Mouse (Mus musculus) NIH3T3 (cell line): ENCODE measurements at regions not wholly inside any gene's neighbourhood (a gene's known extent, or its start where the extent isn't known, plus 50 kb on each side); places are given as distances from the start of the nearest gene placed in this dataset.

Experiments used
- DNase-seq: peaks from one replicate; pipeline ENCODE4 v3.0.0-alpha.2; 2012; ENCODE audit warnings: low read depth

DNA sequence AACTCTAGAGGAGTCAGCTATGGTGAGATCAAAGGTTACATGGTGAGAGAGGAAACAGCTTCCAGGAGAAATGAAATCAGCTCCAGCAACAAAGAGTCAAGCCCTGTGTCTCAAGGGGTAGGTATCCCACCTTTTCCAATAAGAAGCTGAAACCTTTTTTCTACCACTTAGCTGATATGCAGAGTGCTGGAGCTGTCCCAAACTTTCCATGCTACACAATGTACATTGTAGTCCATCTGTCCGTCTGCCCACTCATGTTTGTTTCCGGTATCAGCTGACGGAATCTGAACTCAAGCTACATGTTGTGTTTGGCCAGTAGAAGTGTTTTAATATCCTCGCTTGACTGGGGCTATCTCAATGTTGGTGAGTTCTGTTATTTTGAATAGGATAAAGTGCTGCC lies 83.6 kb upstream of the Ngf start:
- no peak for DNase-seq

GRCm38 (mm10) chr3:102384596-102384995 lies 85.1 kb upstream of the Ngf start:
- no peak for DNase-seq

- DNase-seq: no peak
Observed at GRCm38 (mm10) chr3:102383671-102384070, 86.0 kb upstream of the Ngf start.

GRCm38 (mm10) chr3:102381683-102382082 lies 88.0 kb upstream of the Ngf start:
- no peak for DNase-seq

- DNase-seq: peak; percentile 83
Observed at GRCm38 (mm10) chr3:102374381-102375060, 95.2 kb upstream of the Ngf start.

GRCm38 (mm10) chr3:102372205-102372899 lies 97.4 kb upstream of the Ngf start:
- peak; percentile 38 for DNase-seq

- peak; percentile 24 for DNase-seq
Observed at GRCm38 (mm10) chr3:102366188-102366587, 103.5 kb upstream of the Ngf start.

- DNase-seq: peak; percentile 78
Observed at GRCm38 (mm10) chr3:102364326-102364935, 105.3 kb upstream of the Ngf start.

DNA sequence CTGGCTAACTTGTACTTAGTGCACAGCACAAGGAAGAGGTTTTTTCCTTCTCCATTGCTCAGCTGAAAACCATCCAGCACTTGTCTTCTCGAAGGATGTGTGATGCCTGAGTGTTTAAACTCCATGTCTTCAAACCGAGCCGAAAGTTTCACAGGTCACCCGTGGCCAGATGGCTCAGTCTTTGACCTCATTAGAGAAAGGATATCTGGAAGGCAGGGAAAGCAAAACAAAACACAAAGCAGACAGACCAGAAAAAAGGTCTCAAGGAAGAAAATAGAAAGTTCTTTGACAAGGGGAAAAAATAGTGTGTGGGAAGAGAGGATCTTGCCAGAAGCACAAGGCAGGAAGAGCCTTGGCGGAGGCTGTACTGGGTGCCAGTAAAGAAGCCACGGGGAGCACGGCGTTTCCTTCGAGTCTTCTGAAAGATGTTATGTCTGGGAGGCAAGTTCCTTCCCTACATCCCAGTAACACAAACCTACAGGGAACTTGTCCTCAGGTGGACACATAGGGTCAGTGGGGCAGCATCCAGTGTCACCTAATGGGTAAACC lies 108.9 kb upstream of the Ngf start:
- DNase-seq: no peak

GRCm38 (mm10) chr3:102358801-102359200 lies 110.9 kb upstream of the Ngf start:
- no peak for DNase-seq

GRCm38 (mm10) chr3:102357062-102357610 lies 112.6 kb upstream of the Ngf start:
- DNase-seq: peak; percentile 82

DNA sequence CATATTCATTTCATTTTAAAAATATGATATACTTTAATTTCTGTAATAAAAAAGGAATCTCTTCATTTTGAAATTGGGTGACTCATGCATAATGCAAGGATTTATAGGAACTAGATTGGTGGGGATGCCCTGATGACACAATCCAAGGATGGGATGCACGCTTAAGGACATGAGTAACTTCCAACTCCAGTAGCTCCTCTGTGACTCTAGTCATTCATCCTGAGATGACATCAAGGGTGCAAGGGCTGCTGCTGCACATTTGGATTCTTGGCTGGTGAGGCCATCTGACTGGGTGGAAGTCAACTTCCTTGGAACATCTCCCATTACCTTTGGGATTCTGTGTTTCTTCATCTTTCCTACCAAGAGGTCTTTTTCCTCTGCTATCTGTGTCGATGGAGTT lies 114.4 kb upstream of the Ngf start:
- peak; percentile 46 for DNase-seq

DNA sequence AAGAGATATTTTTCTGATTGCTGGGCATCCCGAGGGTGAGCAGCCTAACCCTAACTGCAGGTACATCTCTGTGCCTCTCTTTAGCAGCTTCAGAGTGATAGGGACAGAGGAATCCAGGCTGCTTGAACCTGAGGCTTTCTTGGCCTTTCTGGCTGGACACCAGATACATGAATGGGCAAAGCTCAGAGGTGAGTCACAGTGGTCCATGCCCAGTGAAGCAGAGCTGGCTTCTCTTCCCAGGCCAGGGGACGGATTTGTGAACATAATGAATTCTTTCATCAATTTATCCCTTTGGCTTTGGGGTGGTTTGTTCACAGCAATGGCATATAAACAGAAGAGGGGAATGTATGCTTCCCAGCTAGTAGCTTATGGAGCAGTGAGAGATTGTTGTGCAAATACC lies 114.9 kb upstream of the Ngf start:
- DNase-seq: peak; percentile 62

DNA sequence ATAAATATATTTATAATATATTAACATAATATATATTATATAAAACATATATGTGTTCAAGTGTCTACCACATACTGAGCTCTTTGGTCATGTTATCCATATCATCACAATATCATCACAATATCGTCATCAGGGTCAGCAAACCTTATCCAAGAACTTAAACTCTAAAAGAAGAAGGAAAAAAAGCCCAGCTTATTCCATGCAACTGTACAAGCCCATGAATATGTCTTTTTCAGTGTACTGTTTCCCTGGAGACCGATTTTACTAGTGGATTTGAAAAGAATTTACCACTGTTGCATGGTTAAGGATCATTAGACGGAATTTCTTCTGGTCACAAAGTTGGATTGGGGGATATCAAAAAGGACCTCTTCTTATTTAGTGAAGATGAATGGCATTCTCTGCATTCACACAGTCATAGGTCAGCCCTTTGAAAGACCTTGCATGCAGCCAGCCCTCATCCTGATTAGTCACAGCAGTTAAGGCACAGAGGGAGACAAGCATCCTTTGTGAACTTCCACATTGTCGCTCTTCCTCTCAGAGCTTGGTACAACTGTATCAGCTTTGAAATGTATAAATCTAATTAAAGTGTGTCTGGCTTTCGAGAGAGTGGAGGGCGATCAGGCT lies 116.3 kb upstream of the Ngf start:
- DNase-seq: no peak

GRCm38 (mm10) chr3:102346077-102346476 lies 123.6 kb upstream of the Ngf start:
- no peak for DNase-seq

- peak; percentile 37 for DNase-seq
Observed at GRCm38 (mm10) chr3:102345291-102345690, 124.4 kb upstream of the Ngf start.

- no peak for DNase-seq
Observed at GRCm38 (mm10) chr3:102340731-102341130, 129.0 kb upstream of the Ngf start.

DNA sequence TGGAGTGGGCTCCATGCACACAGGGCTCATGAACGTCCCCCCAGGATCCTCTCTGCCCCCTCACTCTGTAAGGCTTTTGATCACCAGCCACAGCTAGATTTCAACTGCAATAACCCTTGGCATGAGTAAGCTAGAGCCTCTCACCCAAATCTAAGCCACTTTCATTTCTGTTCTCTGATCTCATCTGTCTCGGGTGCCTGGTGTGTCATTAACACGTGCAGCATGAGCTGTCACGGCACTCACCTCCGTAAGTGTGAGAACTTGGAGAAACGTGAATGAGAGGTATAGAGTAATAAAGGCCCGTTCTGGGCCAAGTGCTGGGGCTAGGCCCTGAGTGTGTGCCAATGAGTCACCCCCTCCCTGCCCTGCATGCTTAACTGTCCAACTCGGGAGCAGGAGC lies 131.8 kb upstream of the Ngf start:
- peak; percentile 80 for DNase-seq

GRCm38 (mm10) chr3:102336184-102336583 lies 131.7 kb upstream of the Vangl1 start:
- DNase-seq: no peak

DNA sequence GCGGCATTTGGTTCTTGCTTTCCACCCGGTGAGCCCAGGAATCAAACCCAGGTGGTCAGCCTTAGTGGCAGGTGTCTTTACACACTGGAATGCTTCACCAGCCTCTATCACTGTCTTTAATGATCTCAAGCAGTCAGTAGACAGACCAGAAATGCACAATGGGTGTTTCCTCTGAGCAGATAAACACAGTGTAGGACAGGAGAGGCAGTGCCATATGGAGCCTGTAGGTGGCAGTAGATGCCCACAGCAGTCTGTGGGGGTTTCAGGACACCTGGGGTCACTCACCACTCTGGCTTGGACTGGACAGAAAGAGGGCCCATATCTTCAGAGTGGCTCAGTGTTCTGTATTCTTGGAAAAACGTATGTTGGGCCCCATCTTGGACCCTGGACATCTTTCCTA lies 130.7 kb upstream of the Vangl1 start:
- DNase-seq: peak; percentile 49

GRCm38 (mm10) chr3:102332221-102332620 lies 127.7 kb upstream of the Vangl1 start:
- DNase-seq: no peak

- no peak for DNase-seq
Observed at GRCm38 (mm10) chr3:102319331-102319730, 114.8 kb upstream of the Vangl1 start.
